Mouse (Mus musculus) heart, postnatal 0 days (tissue): ENCODE measurements around the gene AI597479. TPM values are rescaled to one million over a fixed set of nuclear protein-coding genes. Genes with fewer than 3 reads are reported as not detected.
A peak's percentile ranks its signal among the peaks of the same experiment; 100 is the strongest.

Experiments
- ATAC-seq: fragments of 200-750 bp; cut with Nextera tagmentation; 2 replicates; pipeline ENCODE4 v1.8.0; 2017; ENCODE audit warnings: low read depth, moderate number of reproducible peaks, moderate library complexity; ENCODE audit not compliant: insufficient read depth
- DNase-seq: peaks from one replicate; pipeline ENCODE4 v3.0.0-alpha.2; 2016; ENCODE audit warnings: low spot score
- H3K27ac ChIP-seq: fragments of 300-500 bp; sonication (generic); 2 replicates; pipeline ENCODE4 v1.5.1; 2014; ENCODE audit warnings: low read depth, mild to moderate bottlenecking
- H3K27me3 ChIP-seq: fragments of 300-500 bp; sonication (generic); 2 replicates; pipeline ENCODE4 v1.6.1; 2014; ENCODE audit warnings: low read length, mixed read lengths; ENCODE audit not compliant: control insufficient read depth, insufficient read depth
- H3K36me3 ChIP-seq: fragments of 300-500 bp; sonication (generic); replicated peaks from 2 replicates; pipeline ENCODE4 v1.6.1; 2014; ENCODE audit warnings: low read length, mixed read lengths; ENCODE audit not compliant: control insufficient read depth, insufficient read depth
- H3K4me1 ChIP-seq: fragments of 300-500 bp; sonication (generic); 2 replicates; pipeline ENCODE4 v1.6.1; 2014; ENCODE audit warnings: antibody characterized with exemption; ENCODE audit not compliant: control insufficient read depth, insufficient read depth
- H3K4me2 ChIP-seq: fragments of 300-500 bp; sonication (generic); 2 replicates; pipeline ENCODE4 v1.6.1; 2014; ENCODE audit warnings: low read depth, mild to moderate bottlenecking, low read length, moderate library complexity
- H3K4me3 ChIP-seq: fragments of 300-500 bp; sonication (generic); 2 replicates; pipeline ENCODE4 v1.5.1; 2014; ENCODE audit warnings: low read depth, low read length
- H3K9ac ChIP-seq: fragments of 300-500 bp; sonication (generic); replicated peaks from 2 replicates; pipeline ENCODE4 v1.6.1; 2014; ENCODE audit warnings: low read depth, low read length, mixed read lengths
- H3K9me3 ChIP-seq: fragments of 300-500 bp; sonication (generic); replicated peaks from 2 replicates; pipeline ENCODE4 v1.6.1; 2016; ENCODE audit warnings: low read length; ENCODE audit not compliant: control insufficient read depth
- CTCF ChIP-seq: IDR thresholded peaks from 2 replicates; pipeline ENCODE4 v1.5.1; 2016; ENCODE audit warnings: antibody characterized with exemption, control low read depth, low read depth
- EP300 ChIP-seq: IDR thresholded peaks from 2 replicates; pipeline ENCODE4 v1.6.1; 2016; ENCODE audit warnings: antibody characterized with exemption, low read depth
- WGBS: fragments of 180-500 bp; shearing (Covaris S2); extraction: QIAGEN DNeasy Blood & Tissue Kit; methylation state at CpG from one replicate; pipeline ENCODE4 v1.1.7; 2014; 5-methylcytosine and 5-hydroxymethylcytosine counted together
- polyA plus RNA-seq: library from polyadenylated mRNA; unstranded; fragments of >200 nt; fragmentation: Nextera tagmentation; extraction: Ambion mirVana; gene quantifications from 2 replicates; pipeline ENCODE4 v1.2.1, GENCODE M21; 2015
- total RNA-seq: library from RNA; depleted of rRNA; stranded (reverse); fragments of >200 nt; gene quantifications from 2 replicates; pipeline ENCODE4 v1.2.3, GENCODE M21; 2014; ENCODE audit warnings: low replicate concordance; rRNA removed

The AI597479 gene
- total RNA-seq: 14.8 and 18.5 TPM in 2 replicates
- 15.4 and 17.1 TPM in 2 replicates for polyA plus RNA-seq

- Histone ChIP-seq H3K9ac (peak within 1 kb of the TSS; percentile 80), H3K4me3 (peak within 1 kb of the TSS; percentile 89), H3K27ac (peak within 1 kb of the TSS; percentile 100), H3K4me1 (peaks cover 7% of the 10 kb centered on the region), H3K36me3 (0 out of 2 replicates have a peak, but pooled peaks cover 3% of the 10 kb centered on the region), H3K27me3 (no peaks in the 10 kb centered on the region), H3K4me2 (peak within 1 kb of the TSS; percentile 76), H3K9me3 (no peaks in the 10 kb centered on the region)
- under 1% methylated on average over 57 of the region's 57 CpGs for WGBS
- ATAC-seq: peak; percentile 97
- peak; percentile 90 for DNase-seq
- peak; percentile 37; the same call in 1 of the 2 replicates for TF ChIP-seq EP300
- no peak for TF ChIP-seq CTCF
Observed at GRCm38 (mm10) chr1:43098031-43098984, at the start of gene AI597479, which contains the start of gene Tgfbrap1. Gene AI597479, plus strand, starts transcription at chr1:43098710. Gene Tgfbrap1, minus strand, starts transcription at chr1:43098637.

- Histone ChIP-seq H3K9ac (no peak overlapping the region), H3K9me3 (no peaks in the 10 kb centered on the region), H3K27me3 (no peaks in the 10 kb centered on the region), H3K4me1 (no peaks in the 10 kb centered on the region), H3K27ac (no peak overlapping the region), H3K4me3 (no peak overlapping the region), H3K4me2 (no peak overlapping the region), H3K36me3 (peaks cover 70% of the 10 kb centered on the region)
- ATAC-seq (no peak), DNase-seq (no peak)
- 82% methylated on average over 5 of the region's 5 CpGs for WGBS
- TF ChIP-seq CTCF (no peak), EP300 (no peak)
Observed at GRCm38 (mm10) chr1:43051903-43052302, 46.6 kb upstream of the AI597479 start.

GRCm38 (mm10) chr1:43065615-43066310, 32.7 kb upstream of the AI597479 start:
- Histone ChIP-seq H3K4me3 (no peak overlapping the region), H3K27ac (no peak overlapping the region), H3K36me3 (peaks cover 53% of the 10 kb centered on the region), H3K9me3 (no peaks in the 10 kb centered on the region), H3K4me1 (no peaks in the 10 kb centered on the region), H3K27me3 (no peaks in the 10 kb centered on the region), H3K9ac (no peak overlapping the region), H3K4me2 (no peak overlapping the region)
- WGBS: 54% methylated on average over 9 of the region's 9 CpGs
- ATAC-seq (peak; percentile 83), DNase-seq (peak; percentile 51)
- TF ChIP-seq EP300 (no peak), CTCF (peak; percentile 91)

GRCm38 (mm10) chr1:43066573-43066972, 31.9 kb upstream of the AI597479 start:
- Histone ChIP-seq H3K9ac (no peak overlapping the region), H3K27me3 (no peaks in the 10 kb centered on the region), H3K36me3 (peaks cover 49% of the 10 kb centered on the region), H3K4me3 (no peak overlapping the region), H3K4me2 (no peak overlapping the region), H3K27ac (no peak overlapping the region), H3K9me3 (no peaks in the 10 kb centered on the region), H3K4me1 (no peaks in the 10 kb centered on the region)
- TF ChIP-seq CTCF (no peak), EP300 (no peak)
- WGBS: 82% methylated on average over 8 of the region's 8 CpGs
- DNase-seq (no peak), ATAC-seq (no peak)

GRCm38 (mm10) chr1:43067551-43067950, 31.0 kb upstream of the AI597479 start:
- Histone ChIP-seq H3K4me3 (no peak overlapping the region), H3K4me2 (no peak overlapping the region), H3K36me3 (peaks cover 45% of the 10 kb centered on the region), H3K27ac (no peak overlapping the region), H3K9me3 (no peaks in the 10 kb centered on the region), H3K9ac (no peak overlapping the region), H3K27me3 (no peaks in the 10 kb centered on the region), H3K4me1 (no peaks in the 10 kb centered on the region)
- no peak for TF ChIP-seq EP300
- TF ChIP-seq CTCF: no peak
- WGBS: 62% methylated on average over 7 of the region's 7 CpGs
- no peak for ATAC-seq
- DNase-seq: no peak
